Mouse (Mus musculus) adrenal gland, postnatal 25 days (tissue): ENCODE results near the gene Creb5. TPM values are rescaled to one million over a fixed set of nuclear protein-coding genes. Genes with fewer than 3 reads are reported as not detected.

Source experiments
- DNase-seq: peaks from one replicate; pipeline ENCODE4 v3.0.0; 2021; ENCODE audit warnings: mixed read lengths
- total RNA-seq: library from RNA; stranded (reverse); gene quantifications from 2 replicates; pipeline ENCODE4 v1.2.3, GENCODE M21; 2021

Gene Creb5
- total RNA-seq, 1 experiment from 2014 or later: 2.0 TPM

DNA sequence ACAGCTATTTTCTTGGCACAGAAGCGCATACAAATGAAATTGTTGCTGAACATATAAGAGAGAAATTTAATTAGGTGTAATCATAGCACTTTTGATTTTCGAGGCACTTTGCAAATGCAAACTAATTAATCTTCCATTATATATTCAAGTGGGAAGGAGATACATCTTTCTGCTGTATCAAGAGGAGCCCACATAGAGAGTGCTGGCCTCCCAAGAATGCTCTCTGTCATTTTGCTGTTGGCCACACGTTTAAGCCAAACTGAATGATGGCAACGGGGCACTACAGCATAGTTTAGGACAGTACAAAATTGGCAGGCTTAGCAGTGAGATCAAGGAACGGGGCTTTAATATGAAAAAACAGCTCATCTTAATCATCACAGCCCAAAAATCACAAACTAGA lies 356.4 kb downstream of the Creb5 start:
- no peak for DNase-seq

DNA sequence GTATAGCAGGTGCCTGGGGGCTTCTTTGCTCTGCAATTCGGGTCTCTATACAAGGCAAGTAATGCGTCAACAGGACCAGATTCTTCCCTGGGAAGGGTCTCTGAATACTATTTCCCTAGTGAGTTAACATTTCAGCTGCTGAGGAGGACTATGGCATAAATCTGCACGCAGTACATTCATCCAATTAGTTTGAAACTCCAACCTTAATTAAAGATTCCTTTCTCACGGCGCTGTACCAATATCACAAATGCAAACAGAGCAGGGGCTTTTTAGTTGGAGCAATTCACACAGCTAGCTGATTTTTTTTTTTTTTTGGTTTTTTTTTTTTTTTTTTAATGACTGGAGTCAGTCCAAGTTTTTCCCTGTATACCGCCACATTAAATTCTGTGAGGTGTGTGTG lies 357.0 kb downstream of the Creb5 start:
- no peak for DNase-seq

DNA sequence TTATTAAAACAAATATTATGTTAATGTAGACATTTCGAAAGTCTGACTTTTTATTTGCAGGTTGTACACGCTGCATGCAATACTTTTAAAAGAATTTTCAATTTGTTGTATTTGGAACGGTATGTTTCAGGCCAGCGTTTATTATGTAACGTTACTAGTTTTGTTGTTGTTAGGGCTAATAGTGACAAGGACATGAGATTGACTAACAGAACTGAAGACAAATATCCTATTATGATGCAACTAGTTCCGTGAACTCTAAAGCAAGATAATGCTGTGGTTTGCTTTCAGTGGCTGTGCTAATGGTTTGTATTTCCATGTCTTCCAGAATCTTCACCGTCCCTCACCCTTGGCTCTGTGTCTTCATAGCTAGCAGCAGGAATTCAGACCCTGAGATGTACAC lies 357.9 kb downstream of the Creb5 start:
- DNase-seq: no peak

DNA sequence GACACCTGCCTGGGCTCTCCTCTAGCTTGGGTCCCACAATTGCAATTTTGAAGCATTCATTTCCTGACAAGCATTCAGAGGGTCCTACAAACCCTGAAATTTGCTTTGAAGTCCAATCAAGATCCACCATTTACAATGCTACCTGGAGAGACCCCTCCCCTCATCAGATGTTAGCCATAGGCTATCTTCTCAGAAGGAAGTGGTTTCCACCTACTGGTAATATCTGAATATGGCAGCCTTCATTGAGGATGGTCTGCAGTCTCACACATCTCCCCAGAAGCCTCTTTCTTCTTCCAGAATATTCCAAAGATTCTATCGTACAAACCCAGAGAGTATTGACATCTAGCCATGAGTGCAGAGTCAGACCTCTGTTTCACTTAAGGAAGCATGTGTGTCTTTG lies 362.7 kb downstream of the Creb5 start:
- no peak for DNase-seq

DNA sequence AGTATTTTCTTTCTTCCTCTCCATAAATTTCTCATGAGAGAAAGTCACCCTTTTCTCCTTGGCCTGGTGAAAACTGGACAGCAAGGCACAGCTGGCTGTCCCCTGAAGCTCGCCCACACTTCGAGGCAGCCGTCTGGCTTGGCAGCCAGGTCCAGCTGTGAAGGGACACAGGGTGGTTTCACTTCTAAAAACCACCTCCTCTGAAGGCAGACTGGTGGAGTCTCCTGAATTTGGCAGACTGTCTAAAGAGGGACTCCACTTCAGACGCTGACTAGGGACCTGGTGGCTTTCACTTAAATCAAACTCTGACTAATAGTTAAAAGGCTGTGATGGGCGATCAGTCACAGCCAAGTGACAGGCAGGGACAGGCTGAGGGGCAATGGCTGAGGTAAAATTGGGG lies 365.6 kb downstream of the Creb5 start:
- no peak for DNase-seq

DNA sequence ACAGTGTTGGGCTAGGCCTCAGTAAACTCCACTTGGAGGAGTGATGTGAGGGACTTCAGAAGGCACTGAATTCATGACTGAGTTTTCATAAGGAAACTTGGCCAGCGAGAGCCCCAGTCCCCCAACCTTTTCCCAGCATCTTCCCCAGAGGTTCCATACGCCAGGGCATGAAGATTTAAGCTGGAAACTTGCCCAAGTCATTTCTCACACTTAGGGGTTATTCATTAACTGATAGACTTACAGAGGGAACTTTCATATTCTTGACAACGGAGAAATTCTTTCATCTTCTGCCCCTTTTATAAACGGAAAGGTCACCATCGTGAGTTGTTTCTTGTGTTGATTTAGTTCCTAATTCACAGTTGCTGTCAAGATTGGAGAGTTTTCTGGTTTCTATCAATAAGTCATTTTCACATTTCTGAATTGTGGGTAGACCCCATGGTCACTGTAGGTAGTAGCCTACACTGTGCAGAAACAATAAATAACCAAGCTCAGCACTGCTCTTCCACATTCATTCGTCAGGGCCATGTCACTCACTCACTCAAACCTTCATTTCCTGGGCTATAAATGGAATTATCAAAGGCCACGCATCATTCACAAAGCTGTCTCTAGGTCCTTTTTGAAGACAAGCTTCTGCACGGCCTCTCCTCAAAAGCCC lies 366.8 kb downstream of the Creb5 start:
- no peak for DNase-seq

DNA sequence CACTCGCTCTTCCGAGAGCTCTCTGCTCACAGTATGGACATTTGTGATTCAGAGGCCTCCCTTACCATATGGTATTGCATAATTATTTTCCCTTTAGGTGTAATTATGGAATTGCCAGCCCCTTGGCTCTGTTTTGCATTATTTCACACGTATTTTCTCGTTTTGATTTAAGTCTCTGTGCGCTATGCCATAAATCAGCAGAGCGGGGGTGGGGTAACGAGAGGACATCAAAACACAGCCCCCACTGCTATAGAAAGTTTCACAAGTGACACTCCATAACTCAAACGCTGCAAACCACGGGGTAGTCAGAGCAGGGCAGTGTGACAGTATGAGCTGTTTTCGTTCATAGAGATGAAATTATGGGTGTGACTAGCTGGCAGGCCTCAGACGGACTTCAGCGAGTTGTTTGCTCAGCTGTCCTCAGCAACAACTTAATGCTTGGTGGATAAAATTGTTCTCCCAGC lies 367.3 kb downstream of the Creb5 start:
- DNase-seq: no peak

DNA sequence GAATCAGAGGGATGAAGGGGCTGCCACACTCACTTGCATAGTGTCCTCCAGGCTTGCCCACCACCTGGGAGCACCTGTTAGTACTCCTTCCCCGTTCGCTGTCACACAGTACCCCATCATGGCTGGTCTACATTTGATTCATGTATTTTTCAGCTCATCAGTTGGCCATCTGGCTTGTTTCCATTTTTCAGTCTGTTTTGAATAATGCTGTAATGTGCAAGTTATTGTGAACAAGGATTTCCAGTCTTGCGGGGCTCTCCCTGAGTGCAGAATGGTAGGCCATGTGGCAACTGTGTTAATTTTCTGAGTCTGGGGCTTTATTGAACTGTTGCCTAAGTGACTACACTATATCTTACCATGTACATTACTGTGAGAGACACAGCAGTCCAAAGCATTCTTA lies 369.4 kb downstream of the Creb5 start:
- DNase-seq: no peak

DNA sequence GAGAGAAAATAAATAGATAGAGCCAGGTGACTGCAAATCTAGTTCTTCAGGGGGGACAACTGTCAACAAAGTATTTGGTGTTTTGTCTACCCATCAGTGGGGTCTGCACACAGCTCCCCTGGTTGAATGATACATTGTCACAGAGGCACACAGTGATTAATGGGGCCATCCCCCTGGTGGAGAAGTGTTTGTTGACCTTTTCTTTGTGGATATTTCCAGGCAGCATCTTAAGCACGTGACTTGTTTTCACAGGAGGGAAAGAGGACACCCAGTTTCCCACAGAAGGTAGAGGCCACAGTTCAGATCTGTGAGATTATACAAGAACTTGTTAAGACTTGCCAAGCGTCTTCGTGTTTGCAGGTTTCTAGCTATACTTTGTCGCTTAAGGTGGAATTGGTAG lies 370.4 kb downstream of the Creb5 start:
- DNase-seq: no peak

DNA sequence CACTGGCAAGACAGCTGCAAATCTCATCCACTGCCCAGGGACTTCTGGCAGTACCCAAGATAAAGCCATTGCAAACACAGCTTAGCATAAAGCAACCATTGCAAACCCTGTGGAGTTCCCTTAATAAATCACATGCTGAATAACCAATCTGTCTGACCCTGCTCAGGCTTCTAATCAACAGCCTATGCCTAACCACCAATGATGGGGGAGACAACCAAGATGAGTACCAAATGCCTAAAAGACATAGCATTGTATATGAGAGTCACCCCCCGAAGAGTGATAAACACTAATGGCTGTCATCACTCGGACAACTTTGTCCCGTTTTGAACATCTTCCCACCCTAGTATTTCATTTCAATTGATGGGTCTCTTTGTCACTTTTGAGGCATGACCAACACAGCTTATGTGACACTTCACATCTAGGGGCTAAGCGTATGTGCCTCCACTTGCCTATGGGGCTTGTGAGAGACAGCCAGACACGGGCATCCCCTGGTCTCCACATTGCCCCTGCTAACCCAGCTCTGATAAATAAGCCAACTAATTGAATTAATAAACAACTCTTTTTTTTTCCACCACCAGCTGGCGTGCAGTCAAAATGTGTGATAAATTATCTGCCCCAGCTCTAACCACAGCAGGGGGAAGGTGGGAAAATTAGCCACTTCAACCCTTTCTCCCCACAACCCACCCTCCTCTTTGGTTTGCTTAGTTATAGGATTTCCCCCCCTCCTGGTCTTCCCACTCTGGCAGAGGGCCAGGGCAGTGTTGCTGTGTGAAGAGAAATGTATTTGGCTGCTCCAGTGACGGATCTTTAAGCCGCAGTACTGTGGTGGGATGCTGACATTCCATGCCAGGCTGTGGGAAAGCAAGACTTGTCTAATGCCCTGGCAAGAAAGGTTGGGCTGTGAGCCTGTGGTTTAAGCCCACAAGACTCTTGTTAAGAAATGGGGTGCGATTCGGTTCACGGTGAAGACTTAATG lies 376.1 kb downstream of the Creb5 start:
- no peak for DNase-seq

DNA sequence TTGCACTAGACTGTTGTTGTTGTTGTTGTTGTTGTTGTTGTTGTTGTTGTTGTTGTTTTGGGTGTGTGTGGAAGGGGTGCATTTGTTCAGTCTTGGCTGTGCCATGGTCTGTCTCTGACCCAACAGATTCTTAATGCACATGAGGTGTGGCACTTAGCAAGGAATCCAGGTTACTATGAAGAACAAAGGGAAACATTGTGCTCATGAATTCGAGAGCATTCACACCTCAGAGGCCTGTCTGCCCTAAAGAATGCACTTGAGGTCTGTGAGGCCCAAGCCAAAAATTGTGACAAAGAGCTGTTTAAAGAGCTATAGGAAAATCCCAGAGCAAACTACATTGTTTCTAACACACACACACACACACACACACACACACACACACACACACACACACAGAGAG lies 377.7 kb downstream of the Creb5 start:
- no peak for DNase-seq

DNA sequence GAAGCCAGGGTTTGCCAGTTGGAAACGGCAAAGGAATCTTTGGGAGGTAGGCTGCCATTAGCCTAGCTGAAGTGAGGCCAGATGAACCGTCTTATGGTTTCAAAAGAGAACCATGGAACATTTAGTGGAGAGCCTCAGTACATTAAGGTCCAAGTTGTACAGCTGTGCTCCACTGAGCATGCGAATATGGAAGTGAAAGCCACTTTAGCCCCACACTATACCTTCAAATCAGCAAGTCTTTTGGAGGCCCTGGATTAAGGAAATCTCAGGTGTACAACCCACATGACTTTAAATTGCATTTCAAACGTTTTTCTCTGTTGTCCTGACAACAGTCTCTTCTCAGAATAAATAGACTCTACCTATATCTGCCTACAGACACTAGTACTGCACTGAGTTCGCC lies 379.4 kb downstream of the Creb5 start:
- no peak for DNase-seq

DNA sequence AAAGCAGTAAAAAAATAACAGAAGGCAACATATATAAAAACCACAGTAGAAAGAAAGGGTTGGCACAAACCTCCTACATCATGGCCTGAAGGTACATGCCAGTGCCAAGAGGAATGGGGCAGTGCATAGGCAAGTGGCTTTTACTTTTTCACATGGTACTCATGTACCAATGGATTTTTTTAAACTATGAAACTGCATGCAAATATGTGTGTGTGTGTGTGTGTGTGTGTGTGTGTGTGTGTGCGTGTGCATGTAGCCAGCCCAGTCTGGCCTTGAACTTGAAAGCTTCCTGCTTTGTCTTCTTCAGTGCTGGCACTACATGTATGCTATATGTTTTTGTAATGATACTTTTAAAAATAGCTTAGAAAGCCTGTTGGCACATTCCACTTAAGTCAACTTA lies 391.2 kb downstream of the Creb5 start:
- DNase-seq: no peak

DNA sequence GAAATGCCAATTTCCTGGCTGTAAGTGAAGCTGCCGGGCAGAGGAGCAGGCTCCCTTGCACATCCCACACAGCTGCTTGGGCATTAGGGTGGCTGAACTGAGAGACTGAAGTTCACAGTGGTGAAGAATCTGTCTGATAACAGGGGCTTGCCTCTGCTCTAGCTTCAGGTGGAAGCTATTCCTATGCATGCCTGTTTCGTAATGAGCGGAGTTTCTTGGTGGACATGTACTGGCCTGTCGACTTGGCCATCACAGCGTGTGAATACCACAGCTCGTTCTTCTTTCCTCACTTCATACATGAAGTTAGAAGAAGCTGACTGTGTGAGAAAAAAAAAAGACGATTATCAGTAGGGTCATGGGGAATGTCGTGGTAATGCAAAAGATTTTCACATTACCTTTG lies 393.0 kb downstream of the Creb5 start:
- DNase-seq: no peak

DNA sequence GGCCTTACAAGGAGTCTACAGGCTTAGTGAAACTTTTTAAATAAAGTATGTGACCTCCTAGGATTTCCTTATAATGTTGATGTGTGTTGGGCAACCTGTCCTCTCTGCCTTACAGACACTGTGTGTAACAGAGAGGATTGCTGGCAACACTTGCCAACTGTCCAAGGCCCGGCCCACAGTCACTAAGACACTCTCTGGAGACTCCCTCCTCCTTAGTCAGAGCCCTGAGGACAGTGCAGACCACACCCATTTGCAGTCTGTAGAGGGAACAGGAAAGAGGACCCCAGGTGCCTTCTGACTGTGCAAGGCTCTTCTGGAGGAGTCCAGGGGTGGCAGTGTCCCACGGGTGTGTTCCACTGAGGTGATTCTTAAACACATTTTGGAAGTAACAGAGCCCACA lies 397.3 kb downstream of the Creb5 start:
- no peak for DNase-seq

DNA sequence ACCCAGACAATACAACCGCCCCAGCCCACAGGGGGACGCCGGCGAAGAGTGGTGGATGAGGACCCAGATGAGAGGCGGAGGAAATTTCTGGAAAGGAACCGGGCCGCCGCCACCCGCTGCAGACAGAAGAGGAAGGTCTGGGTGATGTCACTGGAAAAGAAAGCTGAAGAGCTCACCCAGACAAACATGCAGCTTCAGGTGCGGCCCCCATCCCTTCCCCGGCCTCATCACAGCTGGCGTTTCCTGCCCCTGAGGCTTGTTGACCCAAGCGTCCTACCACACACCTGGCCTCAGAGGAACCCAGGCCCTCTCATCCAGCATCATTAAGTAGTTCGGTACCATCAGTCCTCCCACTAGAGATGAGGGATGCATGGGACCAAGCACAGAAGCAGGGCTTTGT lies 398.3 kb downstream of the Creb5 start:
- DNase-seq: no peak

DNA sequence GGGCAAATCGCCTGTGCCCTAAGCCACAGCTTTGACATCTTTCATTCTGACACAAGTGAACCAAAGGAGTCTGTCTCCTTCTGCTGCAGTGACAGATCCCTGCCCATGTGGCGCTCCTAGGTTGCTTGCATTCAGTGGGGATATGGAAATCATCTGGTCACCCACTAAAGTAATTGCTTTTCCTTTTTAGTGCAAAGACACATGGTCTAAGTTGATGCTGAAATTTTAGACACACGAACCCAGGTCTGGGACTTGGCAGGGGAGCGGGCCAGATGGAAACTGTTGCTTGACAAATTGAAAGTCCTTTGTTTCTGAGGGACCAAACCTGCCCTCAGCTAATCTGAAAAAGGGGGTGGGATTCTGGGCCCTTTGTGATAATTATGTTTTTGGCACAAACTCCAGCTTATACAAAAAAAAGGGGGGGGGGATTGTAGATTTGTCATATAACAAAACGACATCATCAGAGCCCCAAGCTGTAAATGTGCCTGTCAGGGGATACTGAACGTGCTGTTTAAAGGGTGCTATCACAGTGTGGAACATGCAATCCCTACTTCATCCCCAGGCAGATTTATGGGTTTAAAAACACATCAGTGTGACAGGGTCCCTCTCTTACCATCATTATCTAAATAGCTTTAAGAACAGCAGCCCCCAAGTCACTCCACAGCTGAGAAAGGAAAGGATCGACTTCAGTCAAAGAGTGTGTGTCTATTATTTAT lies 401.9 kb downstream of the Creb5 start:
- DNase-seq: no peak

DNA sequence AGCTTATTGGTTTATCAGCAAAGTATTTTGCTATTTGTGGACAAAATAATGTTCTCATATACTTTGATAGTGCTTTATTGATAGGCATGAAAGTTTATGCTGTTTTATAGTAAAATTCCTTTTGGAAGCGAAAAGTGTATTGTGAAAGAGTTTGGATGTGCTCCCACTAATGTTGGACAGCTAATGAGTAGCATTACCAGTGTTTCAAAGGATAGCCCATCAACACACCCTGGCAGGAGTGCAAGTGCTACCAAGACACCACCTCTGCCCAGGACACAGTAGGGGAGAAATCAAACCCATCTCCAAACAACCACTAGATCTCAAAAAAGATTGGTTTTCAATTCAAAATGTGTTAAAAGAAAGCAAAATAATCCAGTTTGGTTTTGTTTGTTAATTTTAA lies 403.9 kb downstream of the Creb5 start:
- no peak for DNase-seq

DNA sequence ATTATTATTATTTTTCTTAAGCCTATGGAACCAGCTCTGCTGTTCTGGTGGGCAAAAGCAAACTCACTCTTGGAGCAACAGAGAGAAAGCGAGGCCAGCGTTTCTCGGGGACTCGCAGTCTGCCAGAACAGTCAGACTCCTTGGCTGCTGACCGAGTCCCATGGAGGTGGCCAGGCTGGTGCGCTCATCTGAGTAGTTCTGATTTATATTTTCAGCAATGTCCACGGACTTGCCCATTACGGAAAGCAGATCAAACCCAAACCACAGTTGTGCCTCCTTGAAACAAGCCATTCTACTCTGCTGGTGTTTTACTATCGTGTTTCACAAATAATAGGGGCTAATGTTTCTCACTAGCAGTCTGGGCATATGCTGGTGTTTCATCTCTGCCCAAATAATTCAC lies 408.1 kb downstream of the Creb5 start:
- no peak for DNase-seq

DNA sequence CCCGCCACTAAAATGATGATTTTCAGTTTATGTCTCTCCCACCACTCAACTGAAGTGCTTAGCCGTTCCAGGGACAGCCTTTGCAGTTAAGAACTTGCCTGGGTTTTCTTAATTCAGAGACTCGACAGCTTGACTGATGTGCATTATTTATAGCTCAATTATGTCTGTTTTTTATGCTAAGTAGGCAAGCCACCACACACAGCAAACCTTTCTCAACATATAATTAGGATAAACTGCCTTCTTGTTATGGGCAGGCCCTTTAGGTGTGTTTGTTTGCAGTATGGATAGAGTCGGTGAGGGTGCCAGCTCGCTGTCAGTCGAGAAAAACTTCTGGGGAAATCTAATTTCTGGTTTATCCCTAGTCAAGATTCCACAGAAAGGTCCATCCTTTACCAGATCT lies 409.4 kb downstream of the Creb5 start:
- DNase-seq: no peak

DNA sequence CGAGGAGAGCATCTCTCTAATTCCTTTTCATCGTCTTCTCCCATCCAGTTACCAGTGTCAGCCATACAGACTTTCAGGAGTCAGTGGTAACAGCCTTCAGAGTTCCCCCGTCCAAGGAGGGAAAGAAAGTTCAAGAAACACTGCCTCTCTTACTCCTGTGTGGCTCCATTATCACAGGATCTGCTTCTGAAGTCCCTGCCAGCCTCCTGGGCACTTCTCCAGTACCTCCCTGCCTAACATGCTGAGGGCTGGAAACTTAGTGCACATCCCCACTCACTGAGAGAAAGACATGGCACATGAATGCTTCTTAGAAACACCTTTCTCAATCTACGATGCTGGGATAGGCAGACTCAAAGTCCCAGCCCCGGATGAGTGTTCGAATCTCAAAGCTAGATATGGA lies 409.9 kb downstream of the Creb5 start:
- peak; percentile 26 for DNase-seq

DNA sequence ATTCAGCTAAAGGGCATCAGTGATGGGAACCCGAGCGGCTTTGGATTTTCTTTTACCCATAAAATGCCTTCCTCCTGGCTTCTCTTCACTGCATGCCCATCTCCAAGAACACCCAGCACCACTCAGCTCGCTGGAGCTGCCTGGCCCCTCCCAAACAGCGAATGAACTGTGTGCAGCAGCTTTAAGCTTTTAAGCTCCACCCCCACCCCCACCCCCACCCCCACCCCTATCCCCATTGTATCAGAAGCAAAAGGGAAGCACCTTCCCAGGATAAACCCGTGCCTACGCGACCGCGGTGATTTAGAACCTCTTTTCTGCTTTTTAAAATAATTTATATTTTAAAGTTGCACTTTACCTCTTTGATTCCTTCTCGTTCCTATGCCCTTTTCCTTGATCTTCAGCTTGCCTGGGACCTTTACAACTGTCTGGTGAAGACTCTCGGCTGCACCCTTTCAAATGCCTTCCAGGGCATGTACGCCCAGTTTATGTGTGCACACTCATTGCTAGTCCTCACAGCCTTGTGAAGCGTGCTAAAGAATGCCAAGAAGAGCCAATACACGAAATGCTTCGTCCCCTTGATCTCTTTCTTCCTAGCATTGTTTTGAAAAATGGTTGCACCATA lies 411.2 kb downstream of the Creb5 start:
- DNase-seq: no peak

DNA sequence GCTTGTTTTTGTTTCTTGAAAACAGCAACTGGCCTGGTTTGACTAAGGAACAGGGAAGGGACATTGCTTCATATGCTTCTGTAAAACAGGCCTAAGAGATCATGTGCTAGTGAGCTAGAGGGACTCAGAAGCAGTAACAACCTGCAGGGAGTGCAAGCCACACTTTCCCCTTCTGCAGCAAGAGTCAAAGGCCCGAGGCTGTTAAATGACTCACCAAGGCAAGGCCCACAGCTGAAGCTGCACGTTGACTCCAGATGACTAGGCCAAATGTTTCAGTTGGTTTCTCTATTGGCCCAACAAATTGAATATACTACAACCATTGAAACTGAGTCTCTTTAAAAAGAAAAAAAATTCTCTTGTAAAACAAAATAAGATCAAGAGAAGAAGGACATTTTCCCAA lies 417.4 kb downstream of the Creb5 start:
- no peak for DNase-seq
